ENCODE assay signal across 21 mouse cellular contexts in genomic region chr1:153227096-153227495, GRCm38 (mm10). TPM values are rescaled to one million over a fixed set of nuclear protein-coding genes. Genes with fewer than 3 reads are reported as not detected.
A peak's percentile ranks its signal among the peaks of the same experiment; 100 is the strongest.
DNase-seq lines count a peak whose midpoint lies in the region; TF ChIP-seq lines count a peak whose summit lies in the region.
"Had no signal": no experiment of that assay in that cellular context is flagged by ENCODE, and none has a peak within 500 bp of the region (broad histone marks: within the 10 kb centered on the region; RNA-seq: fewer than 3 reads in every experiment).

No protein-coding gene starts in this region.

- H3K4me3 ChIP-seq in E14TG2a.4 (replicated peaks; ENCODE audit: low read length) (0 out of 2 replicates have a peak overlapping the region, but pooled peaks have one; percentile 17), ES-E14 (ENCODE audit: insufficient read depth in 1 of 2, low read depth in 1 of 2, low read length in 2 of 2, poor library complexity in 1 of 2, severe bottlenecking in 1 of 2) (0 out of 4 replicates have a peak overlapping the region, but pooled peaks of 1 of the 2 experiments have one; percentile 3)
- H3K4me3 ChIP-seq in thymus, adult 2 months (ENCODE audit: control insufficient read depth, insufficient read depth, low read length) = no peak overlapping the region
- H3K4me3 ChIP-seq: forebrain, embryonic 10.5 days; forebrain, embryonic 13.5 days; hindbrain, embryonic 15.5 days had no signal

- H3K27ac ChIP-seq in ES-E14 (ENCODE audit: insufficient read depth, low read depth, low read length, poor library complexity, severe bottlenecking) = no peak overlapping the region
- H3K27ac ChIP-seq in thymus, adult 2 months (ENCODE audit: control insufficient read depth, insufficient read depth, low read length) = no peak overlapping the region
- H3K27ac ChIP-seq: forebrain, embryonic 10.5 days; forebrain, embryonic 13.5 days; hindbrain, embryonic 15.5 days had no signal

- H3K4me1 ChIP-seq in E14TG2a.4 (replicated peaks; ENCODE audit: low read depth, low read length) (peaks cover 26% of the 10 kb centered on the region), ES-E14 (ENCODE audit: control insufficient read depth in 2 of 2, insufficient read depth in 2 of 2, low read length in 2 of 2, poor library complexity in 1 of 2) (peaks cover 0 to 2% of the 10 kb centered on the region in 2 experiments; a peak in 2 of 4 replicates)
- no peaks in the 10 kb centered on the region for H3K4me1 ChIP-seq in thymus, adult 2 months (replicated peaks; ENCODE audit: control insufficient read depth, insufficient read depth, low read length)
- H3K4me1 ChIP-seq: forebrain, embryonic 10.5 days; forebrain, embryonic 13.5 days; hindbrain, embryonic 15.5 days had no signal

- 91% methylated on average over 8 of the region's 8 CpGs for WGBS in thymus, adult 2 months

- DNase-seq in heart, adult 11 months = peak; percentile 78
- no peak for DNase-seq in heart, postnatal 4 days
- peak; percentile 52 for DNase-seq in ES-E14 (ENCODE audit: low read depth, low spot score)
- DNase-seq in thymus, adult 2 months = no peak
- DNase-seq in kidney, adult 18-20 months = no peak
- DNase-seq: adrenal gland, adult 8-10 months; adrenal gland, postnatal 25 days; B cell, adult 2 months; cerebellum, adult 11-12 months; cerebellum, adult 8-10 months; cerebellum, postnatal 10 days; cerebellum, postnatal 36 days; gastrocnemius, postnatal 25 days; kidney, adult 8-10 months had no signal

- H3K9ac ChIP-seq in ES-E14 (ENCODE audit: insufficient read depth, low read depth, low read length, poor library complexity, severe bottlenecking) = peak overlapping the region; percentile 26; the same call in 1 of the 2 replicates
- H3K9ac ChIP-seq: forebrain, embryonic 13.5 days; hindbrain, embryonic 15.5 days had no signal

- no peaks in the 10 kb centered on the region for H3K27me3 ChIP-seq in E14TG2a.4 (ENCODE audit: insufficient read depth, low read length)
- H3K27me3 ChIP-seq in thymus, adult 2 months (ENCODE audit: control insufficient read depth, insufficient read depth, low read length) = no peaks in the 10 kb centered on the region
- H3K27me3 ChIP-seq: CH12.LX; forebrain, embryonic 13.5 days; hindbrain, embryonic 15.5 days; Patski had no signal

- H3K9me3 ChIP-seq in E14TG2a.4 (ENCODE audit: low read length) (no peaks in the 10 kb centered on the region), ES-E14 (ENCODE audit: control insufficient read depth, insufficient read depth, low read depth, low read length) (no peaks in the 10 kb centered on the region)
- H3K9me3 ChIP-seq: forebrain, embryonic 10.5 days; forebrain, embryonic 13.5 days; G1E; hindbrain, embryonic 15.5 days had no signal

- no peak for TF ChIP-seq POLR2A in thymus, adult 2 months (IDR thresholded peaks at IDR 0.05; ENCODE audit: control insufficient read depth, extremely low read depth, insufficient read depth, low read length, poor library complexity)

- H3K36me3 ChIP-seq in E14TG2a.4 (ENCODE audit: insufficient read depth, low read length) (peaks cover 93% of the 10 kb centered on the region), ES-E14 (ENCODE audit: control insufficient read depth, insufficient read depth, low read length, poor library complexity, severe bottlenecking) (peaks cover 40% of the 10 kb centered on the region)
- H3K36me3 ChIP-seq in thymus, adult 2 months (ENCODE audit: control insufficient read depth, insufficient read depth, low read length) = no peaks in the 10 kb centered on the region

- no peak for TF ChIP-seq CTCF in E14TG2a.4 (conservative IDR thresholded peaks at IDR 0.05; ENCODE audit: low read length)
- TF ChIP-seq CTCF in thymus, adult 2 months (IDR thresholded peaks at IDR 0.05; ENCODE audit: borderline replicate concordance, control insufficient read depth, extremely low read depth, insufficient read depth, low read length, poor library complexity) = no peak

- in situ Hi-C loops in ES-E14 (cut with MboI; ENCODE audit: low sequenced_read_pairs in 2 of 2, unreplicated experiment in 2 of 2) = no loop called here

TF ChIP-seq in ES-E14, 5 proteins besides CTCF, POLR2A, EP300 and RAD21:
- TF ChIP-seq MAFK (IDR thresholded peaks at IDR 0.05; ENCODE audit: insufficient read depth, low read depth, low read length) (no peak), CHD2 (IDR thresholded peaks at IDR 0.05; ENCODE audit: low read depth, low read length) (no peak), HCFC1 (IDR thresholded peaks at IDR 0.05; ENCODE audit: borderline replicate concordance, insufficient read depth, low read length) (no peak), ZNF384 (IDR thresholded peaks at IDR 0.05; ENCODE audit: low read depth, low read length) (no peak), ZC3H11A (IDR thresholded peaks at IDR 0.05; ENCODE audit: borderline replicate concordance, low read depth, low read length) (no peak)
TF ChIP-seq in ES-E14: peak in this region for 0.

RNA-seq across cellular contexts. Expression of gene Lamc2, which starts 40.8 kb away (rescaled TPM):
- total RNA-seq in heart, postnatal 4 days (2021) = 10 to 100 TPM; 14.6 to 20.4 TPM
- total RNA-seq in ES-E14 (2012; rRNA removed) = 24.3 and 36.2 TPM in 2 replicates
- polyA plus RNA-seq in thymus, adult 2 months (2012; rRNA removed) = 9.9 and 11.4 TPM in 2 replicates
- polyA plus RNA-seq: G1E had no signal

Comparison
In these comparisons a context has a peak if more than half of its experiments do, and no peak if none do; other contexts are left out.
1. DNase-seq: peak in heart, adult 11 months (single experiment) and ES-E14 (single experiment); none in heart, postnatal 4 days (single experiment), thymus, adult 2 months (single experiment) and kidney, adult 18-20 months (single experiment).